8 mouse cellular contexts compared by ENCODE assay signal in the genomic region with DNA sequence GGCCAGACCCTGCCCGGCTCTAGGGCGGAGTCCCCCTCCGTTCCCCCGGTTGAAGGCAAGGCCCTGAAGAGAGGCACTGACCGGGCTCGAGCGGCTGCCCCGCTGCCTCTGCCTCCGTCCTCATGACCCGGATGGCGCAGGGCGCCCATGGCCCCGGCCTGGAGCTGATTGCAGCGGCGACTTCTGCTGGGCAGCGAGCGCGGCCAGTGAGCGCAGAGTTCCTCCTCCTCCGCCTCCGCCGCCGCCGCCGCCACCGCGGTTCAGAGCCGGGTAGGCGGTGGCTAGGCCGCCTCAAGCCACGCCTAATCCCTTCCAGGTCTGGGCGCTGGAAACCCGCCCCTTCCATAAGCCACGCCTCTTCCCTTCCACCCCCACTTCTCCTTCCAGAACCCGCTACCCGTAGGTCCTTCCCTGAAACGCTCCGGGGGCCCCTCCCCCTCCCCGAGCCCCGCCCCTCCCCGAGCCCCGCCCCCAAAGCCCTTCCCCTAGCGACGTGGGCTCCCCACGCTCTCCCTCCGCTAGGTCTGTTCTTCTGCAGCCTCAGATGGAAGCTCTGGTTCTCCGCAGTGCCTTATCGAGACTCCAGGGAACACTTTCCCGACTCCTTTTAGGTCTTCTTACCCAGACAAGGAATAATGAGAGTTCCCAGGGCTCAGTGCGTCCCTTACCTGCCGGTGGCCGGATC. TPM values are rescaled to one million over a fixed set of nuclear protein-coding genes. Genes with fewer than 3 reads are reported as not detected.
DNase-seq lines count a peak whose midpoint lies in the region; ATAC-seq lines count a peak whose summit lies in the region.

A gene (plus strand): TSS at position 479 of the 685 bp plus-strand sequence.

- peaks cover 82% of the 10 kb centered on the region for H3K4me1 ChIP-seq in megakaryocyte, embryonic 14.5 days

- H3K9me3 ChIP-seq in megakaryocyte, embryonic 14.5 days: no peaks in the 10 kb centered on the region

- no peaks in the 10 kb centered on the region for H3K27me3 ChIP-seq in megakaryocyte, embryonic 14.5 days (replicated peaks)

- H3K36me3 ChIP-seq in megakaryocyte, embryonic 14.5 days (replicated peaks; ENCODE audit: low read length): peaks cover 66% of the 10 kb centered on the region

- H3K4me3 ChIP-seq in megakaryocyte, embryonic 14.5 days (replicated peaks): peak within 1 kb of the TSS; percentile 93

- peak; percentile 98 for DNase-seq in ZHBTc4 (ENCODE audit: low read depth, low spot score)
- peak; percentile 87 to 92 for DNase-seq in gastrocnemius, adult 8-10 months (ENCODE audit: low spot score in 2 of 2)
- DNase-seq in hindlimb bud, embryonic 11.5 days (ENCODE audit: extremely low spot score, low read depth, low spot score): peak; percentile 74
- DNase-seq in left cerebral cortex, adult 8-10 months (ENCODE audit: low spot score in 2 of 2): peak; percentile 73 to 92
- peak; percentile 96 for DNase-seq in right cerebral cortex, postnatal 10 days (ENCODE audit: low spot score in 2 of 2)
- DNase-seq in urinary bladder, postnatal 25 days (ENCODE audit: low spot score): peak; percentile 82

- ATAC-seq in common myeloid progenitor, adult 5-6 weeks (replicated peaks; ENCODE audit: low read depth, poor library complexity, severe bottlenecking): peak; percentile 82

RNA-seq across cellular contexts. Expression of the gene that starts here (rescaled TPM):
- total RNA-seq in common myeloid progenitor, adult 5-6 weeks (2017): 82.7 and 123 TPM in 2 replicates
- total RNA-seq in gastrocnemius, adult 8-10 months (2022): 10 to 100 TPM; 67.9 to 78.5 (median 70.7) TPM
- total RNA-seq in left cerebral cortex, adult 8-10 months (2022): 10 to 100 TPM; 68.9 to 83.0 (median 81.2) TPM
- polyA plus RNA-seq in megakaryocyte, embryonic 14.5 days (2012; ENCODE audit: insufficient read depth, low replicate concordance): 18.1 TPM in 1 of 2 replicates, not detected in the other

Comparison
In these comparisons a context has a peak if more than half of its experiments do, and no peak if none do; other contexts are left out.
1. Peak in every context shown above with its lines: DNase-seq, ATAC-seq and H3K4me3 ChIP-seq.